Comparison of ENCODE assay signal across 37 mouse cellular contexts in the genomic region with DNA sequence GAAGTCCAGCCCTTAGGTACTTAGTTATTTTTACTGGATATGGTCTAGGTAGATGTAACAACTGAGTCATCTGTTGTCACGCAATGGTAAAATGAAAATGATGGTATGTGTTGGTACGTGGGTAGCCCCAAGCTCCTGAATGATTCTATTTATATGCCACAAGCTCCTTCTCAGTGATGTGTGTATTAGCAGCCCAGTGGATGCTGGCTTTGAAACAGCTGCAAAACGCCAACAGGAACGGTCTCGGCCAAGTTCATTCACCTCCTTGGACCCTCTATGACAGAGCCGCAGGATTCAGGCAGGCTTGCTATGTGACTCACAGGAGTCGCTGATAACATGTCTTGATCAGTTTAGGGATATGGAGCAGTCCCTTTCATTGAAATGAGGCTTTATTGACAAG. TPM values are rescaled to one million over a fixed set of nuclear protein-coding genes. Genes with fewer than 3 reads are reported as not detected.
DNase-seq lines count a peak whose midpoint lies in the region; ATAC-seq and TF ChIP-seq lines count a peak whose summit lies in the region.
"Had no signal": no experiment of that assay in that cellular context is flagged by ENCODE, and none has a peak within 500 bp of the region (broad histone marks: within the 10 kb centered on the region; RNA-seq: fewer than 3 reads in every experiment).

No protein-coding gene starts in this region.

- ATAC-seq in hindbrain, embryonic 16.5 days: 0 out of 2 replicates have a peak, but pooled peaks have one; percentile 21
- ATAC-seq in hindbrain, postnatal 0 days: no peak
- ATAC-seq in midbrain, embryonic 11.5 days (ENCODE audit: low FRiP score): no peak
- no peak for ATAC-seq in erythroid progenitor cell, adult 5-6 weeks (replicated peaks; ENCODE audit: low FRiP score, poor library complexity, severe bottlenecking)
- ATAC-seq: activated CD4-positive, CD25-positive, alpha-beta regulatory T cell, adult 4 months; forebrain, embryonic 15.5 days; intestine, postnatal 0 days; lung, postnatal 0 days; midbrain, embryonic 15.5 days had no signal

- no peak overlapping the region for H3K9ac ChIP-seq in hindbrain, embryonic 16.5 days (ENCODE audit: low read depth, low read length)
- no peak overlapping the region for H3K9ac ChIP-seq in hindbrain, postnatal 0 days (replicated peaks; ENCODE audit: low read length)
- H3K9ac ChIP-seq in midbrain, embryonic 11.5 days (ENCODE audit: low read length): no peak overlapping the region
- H3K9ac ChIP-seq: forebrain, embryonic 15.5 days; heart, embryonic 15.5 days; hindbrain, embryonic 12.5 days; liver, embryonic 13.5 days; midbrain, embryonic 15.5 days; neural tube, embryonic 15.5 days had no signal

- peaks cover 22% of the 10 kb centered on the region for H3K36me3 ChIP-seq in hindbrain, embryonic 16.5 days (ENCODE audit: control insufficient read depth, insufficient read depth, low read length)
- H3K36me3 ChIP-seq in hindbrain, postnatal 0 days (ENCODE audit: insufficient read depth, low read length): peaks cover 52% of the 10 kb centered on the region
- no peaks in the 10 kb centered on the region for H3K36me3 ChIP-seq in midbrain, embryonic 11.5 days (ENCODE audit: control insufficient read depth, insufficient read depth, low read length)
- peaks cover 18% of the 10 kb centered on the region for H3K36me3 ChIP-seq in midbrain, embryonic 10.5 days
- H3K36me3 ChIP-seq: heart, embryonic 15.5 days; liver, embryonic 13.5 days had no signal

- TF ChIP-seq POLR2A in olfactory bulb, adult 2 months (IDR thresholded peaks at IDR 0.05; ENCODE audit: insufficient read depth, low read depth, low read length): no peak

- no peak overlapping the region for H3K4me3 ChIP-seq in hindbrain, embryonic 16.5 days (ENCODE audit: low read length)
- H3K4me3 ChIP-seq in hindbrain, postnatal 0 days (ENCODE audit: low read length): no peak overlapping the region
- no peak overlapping the region for H3K4me3 ChIP-seq in midbrain, embryonic 11.5 days (ENCODE audit: low read depth, low read length)
- no peak overlapping the region for H3K4me3 ChIP-seq in midbrain, embryonic 10.5 days
- no peak overlapping the region for H3K4me3 ChIP-seq in olfactory bulb, adult 2 months (ENCODE audit: insufficient read depth, low read depth, low read length)
- H3K4me3 ChIP-seq: forebrain, embryonic 10.5 days; forebrain, embryonic 15.5 days; heart, embryonic 15.5 days; hindbrain, embryonic 12.5 days; liver, embryonic 13.5 days; midbrain, embryonic 15.5 days; neural tube, embryonic 15.5 days had no signal

- no peak for TF ChIP-seq CTCF in hindbrain, postnatal 0 days (IDR thresholded peaks at IDR 0.05; ENCODE audit: low read depth)
- no peak for TF ChIP-seq CTCF in olfactory bulb, adult 2 months (IDR thresholded peaks at IDR 0.05; ENCODE audit: insufficient read depth, low read depth, low read length)

- no peak overlapping the region for H3K27ac ChIP-seq in hindbrain, embryonic 16.5 days (ENCODE audit: low read depth, low read length)
- no peak overlapping the region for H3K27ac ChIP-seq in hindbrain, postnatal 0 days
- no peak overlapping the region for H3K27ac ChIP-seq in midbrain, embryonic 11.5 days (ENCODE audit: low read depth, low read length)
- no peak overlapping the region for H3K27ac ChIP-seq in midbrain, embryonic 10.5 days (replicated peaks)
- H3K27ac ChIP-seq in olfactory bulb, adult 2 months (ENCODE audit: insufficient read depth, low read depth, low read length): peak overlapping the region; percentile 67
- H3K27ac ChIP-seq: forebrain, embryonic 10.5 days; forebrain, embryonic 15.5 days; heart, embryonic 15.5 days; hindbrain, embryonic 12.5 days; liver, embryonic 13.5 days; macrophage; midbrain, embryonic 15.5 days; neural tube, embryonic 15.5 days had no signal

- no peaks in the 10 kb centered on the region for H3K27me3 ChIP-seq in hindbrain, embryonic 16.5 days (replicated peaks; ENCODE audit: control insufficient read depth, insufficient read depth, low read length)
- H3K27me3 ChIP-seq in hindbrain, postnatal 0 days (ENCODE audit: insufficient read depth, low read length): no peaks in the 10 kb centered on the region
- no peaks in the 10 kb centered on the region for H3K27me3 ChIP-seq in midbrain, embryonic 11.5 days (ENCODE audit: control insufficient read depth, insufficient read depth, low read length)
- no peaks in the 10 kb centered on the region for H3K27me3 ChIP-seq in midbrain, embryonic 10.5 days (ENCODE audit: low read depth, poor library complexity, severe bottlenecking)
- H3K27me3 ChIP-seq: forebrain, embryonic 15.5 days; heart, embryonic 15.5 days; hindbrain, embryonic 12.5 days; liver, embryonic 13.5 days; midbrain, embryonic 15.5 days; neural tube, embryonic 15.5 days had no signal

- H3K4me2 ChIP-seq in hindbrain, embryonic 16.5 days (ENCODE audit: low read length): no peak overlapping the region
- no peak overlapping the region for H3K4me2 ChIP-seq in hindbrain, postnatal 0 days (ENCODE audit: low read depth, low read length)
- H3K4me2 ChIP-seq in midbrain, embryonic 11.5 days: no peak overlapping the region
- H3K4me2 ChIP-seq: forebrain, embryonic 15.5 days; heart, embryonic 15.5 days; hindbrain, embryonic 12.5 days; liver, embryonic 13.5 days; midbrain, embryonic 15.5 days; neural tube, embryonic 15.5 days had no signal

- WGBS in hindbrain, embryonic 16.5 days: 81% methylated on average over 7 of the region's 7 CpGs
- 82% methylated on average over 7 of the region's 7 CpGs for WGBS in hindbrain, postnatal 0 days
- 92% methylated on average over 7 of the region's 7 CpGs for WGBS in midbrain, embryonic 11.5 days
- 93% methylated on average over 7 of the region's 7 CpGs for WGBS in midbrain, embryonic 10.5 days
- WGBS in olfactory bulb, adult 2 months: 40% methylated on average over 7 of the region's 7 CpGs

- no peaks in the 10 kb centered on the region for H3K9me3 ChIP-seq in hindbrain, embryonic 16.5 days (ENCODE audit: control insufficient read depth, low read length)
- no peaks in the 10 kb centered on the region for H3K9me3 ChIP-seq in hindbrain, postnatal 0 days (ENCODE audit: low read length)
- no peaks in the 10 kb centered on the region for H3K9me3 ChIP-seq in midbrain, embryonic 11.5 days (ENCODE audit: control insufficient read depth, low read length)
- no peaks in the 10 kb centered on the region for H3K9me3 ChIP-seq in midbrain, embryonic 10.5 days (replicated peaks)
- H3K9me3 ChIP-seq: forebrain, embryonic 15.5 days; heart, embryonic 15.5 days; hindbrain, embryonic 12.5 days; liver, embryonic 13.5 days; midbrain, embryonic 15.5 days; neural tube, embryonic 15.5 days had no signal

- H3K4me1 ChIP-seq in hindbrain, embryonic 16.5 days (ENCODE audit: control insufficient read depth, insufficient read depth, low read depth, low read length): 0 out of 2 replicates have a peak, but pooled peaks cover 2% of the 10 kb centered on the region
- H3K4me1 ChIP-seq in hindbrain, postnatal 0 days (ENCODE audit: insufficient read depth, low read length): no peaks in the 10 kb centered on the region
- no peaks in the 10 kb centered on the region for H3K4me1 ChIP-seq in midbrain, embryonic 11.5 days (ENCODE audit: control insufficient read depth, insufficient read depth, low read length)
- no peaks in the 10 kb centered on the region for H3K4me1 ChIP-seq in midbrain, embryonic 10.5 days
- peaks cover 4% of the 10 kb centered on the region; the same call in 1 of the 2 replicates for H3K4me1 ChIP-seq in olfactory bulb, adult 2 months (ENCODE audit: control insufficient read depth, insufficient read depth, low read length)
- H3K4me1 ChIP-seq: forebrain, embryonic 10.5 days; forebrain, embryonic 15.5 days; heart, embryonic 15.5 days; hindbrain, embryonic 12.5 days; liver, embryonic 13.5 days; midbrain, embryonic 15.5 days had no signal

- DNase-seq in hindbrain, postnatal 0 days (ENCODE audit: low spot score): no peak
- peak; percentile 72 for DNase-seq in midbrain, embryonic 11.5 days (ENCODE audit: low spot score, missing footprints)
- DNase-seq in midbrain, embryonic 10.5 days (ENCODE audit: low spot score): no peak
- peak; percentile 53 for DNase-seq in fibroblast of lung, adult 2 months (ENCODE audit: low read depth)
- DNase-seq: adrenal gland, adult 2 months; adrenal gland, postnatal 36 days; B cell, adult 2 months; cerebellum, postnatal 10 days; kidney, postnatal 36 days; layer of hippocampus, adult 9-11 months; liver, embryonic 13.5 days; lung, adult 18-20 months; right cerebral cortex, postnatal 25 days; thymus, postnatal 14 days had no signal

RNA-seq across cellular contexts. Expression of gene Gm21954, which starts 38.2 kb away (rescaled TPM):
- not detected in 2 replicates for polyA plus RNA-seq in hindbrain, embryonic 16.5 days (2015; fragmentation: Nextera tagmentation; extraction: Ambion mirVana)
- not detected in 2 replicates for total RNA-seq in hindbrain, postnatal 0 days (2014; rRNA removed)
- polyA plus RNA-seq in hindbrain, postnatal 0 days (2015; fragmentation: Nextera tagmentation; extraction: Ambion mirVana): not detected in 2 replicates
- not detected in 2 replicates for polyA plus RNA-seq in midbrain, embryonic 11.5 days (2014; fragmentation: Nextera tagmentation; extraction: Ambion mirVana)
- not detected in 2 replicates for polyA plus RNA-seq in midbrain, embryonic 10.5 days (2016; fragmentation: Nextera tagmentation; extraction: Ambion mirVana)
- not detected in 2 replicates for polyA plus RNA-seq in olfactory bulb, adult 2 months (2012; ENCODE audit: insufficient read depth, insufficient read length, low replicate concordance, missing spikeins)
- not detected in 2 replicates for total RNA-seq in erythroid progenitor cell, adult 5-6 weeks (2015; ENCODE audit: low replicate concordance)
- total RNA-seq in erythroid progenitor cell, adult 5-6 weeks (2017; ENCODE audit: low replicate concordance): not detected in 2 replicates
- total RNA-seq: adrenal gland, adult 2 months; adrenal gland, postnatal 36 days; common myeloid progenitor, adult 5-6 weeks; gastrocnemius, adult 8-10 months; gastrocnemius, postnatal 4 days; heart, postnatal 25 days; left cerebral cortex, postnatal 25 days; megakaryocyte-erythroid progenitor cell, adult 5-6 weeks had no signal
- polyA plus RNA-seq: activated CD4-positive, CD25-positive, alpha-beta regulatory T cell, adult 4 months; adrenal gland, adult 2 months; embryonic facial prominence, embryonic 14.5 days; forebrain, embryonic 10.5 days; forebrain, embryonic 15.5 days; heart, embryonic 15.5 days; hindbrain, embryonic 12.5 days; intestine, postnatal 0 days; kidney, embryonic 14.5 days; limb, embryonic 14.5 days; liver, embryonic 13.5 days; lung, postnatal 0 days; macrophage; midbrain, embryonic 15.5 days; neural tube, embryonic 15.5 days; stomach, embryonic 16.5 days had no signal

Comparison
In these comparisons a context has a peak if more than half of its experiments do, and no peak if none do; other contexts are left out.
1. DNase-seq: peak in midbrain, embryonic 11.5 days (single experiment) and fibroblast of lung, adult 2 months (single experiment); none in hindbrain, postnatal 0 days (single experiment) and midbrain, embryonic 10.5 days (single experiment).